Mouse (Mus musculus) kidney, adult 2 months (tissue): ENCODE measurements around the gene Dapk1. TPM values are rescaled to one million over a fixed set of nuclear protein-coding genes. Genes with fewer than 3 reads are reported as not detected.

Source experiments
- DNase-seq: peaks from one replicate; pipeline ENCODE4 v3.0.0; 2021
- H3K27ac ChIP-seq: fragments of 200-500 bp; 2 replicates; pipeline ENCODE4 v1.5.1; 2012; ENCODE audit warnings: low read depth, low read length, control low read depth, inconsistent platforms; ENCODE audit not compliant: insufficient read depth
- H3K27me3 ChIP-seq: fragments of 200-500 bp; replicated peaks from 2 replicates; pipeline ENCODE4 v1.6.1; 2012; ENCODE audit warnings: mild to moderate bottlenecking, moderate library complexity, low read length, inconsistent platforms; ENCODE audit not compliant: control insufficient read depth, insufficient read depth
- H3K36me3 ChIP-seq: fragments of 200-500 bp; 2 replicates; pipeline ENCODE4 v1.6.1; 2012; ENCODE audit warnings: mild to moderate bottlenecking, moderate library complexity, low read length, inconsistent platforms; ENCODE audit not compliant: control insufficient read depth, insufficient read depth
- H3K4me1 ChIP-seq: fragments of 200-500 bp; 2 replicates; pipeline ENCODE4 v1.6.1; 2011; ENCODE audit warnings: low read length; ENCODE audit not compliant: control insufficient read depth, insufficient read depth
- H3K4me3 ChIP-seq: fragments of 200-500 bp; 2 replicates; pipeline ENCODE4 v1.5.1; 2011; ENCODE audit warnings: mild to moderate bottlenecking, low read depth, low read length, control low read depth; ENCODE audit not compliant: insufficient read depth
- CTCF ChIP-seq: fragments of 200-500 bp; conservative IDR thresholded peaks from 2 replicates; pipeline ENCODE4 v1.5.1; 2011; ENCODE audit warnings: low read depth, mild to moderate bottlenecking, control low read depth, low read length, moderate library complexity, mixed read lengths; ENCODE audit not compliant: insufficient read depth, insufficient read length
- POLR2A ChIP-seq: fragments of 200-500 bp; IDR thresholded peaks from one replicate; pipeline ENCODE4 v1.6.1; 2011; ENCODE audit warnings: low read depth, low read length, control low read depth
- WGBS: fragments of 180-500 bp; shearing (Covaris S2); methylation state at CpG from one replicate; pipeline ENCODE4 v1.1.7; 2018; 5-methylcytosine and 5-hydroxymethylcytosine counted together
- polyA plus RNA-seq: library from polyadenylated mRNA; depleted of rRNA; stranded (reverse); fragments of >200 nt; gene quantifications from 2 replicates; pipeline ENCODE4 v1.2.3, GENCODE M21; 2012

Dapk1 gene
- polyA plus RNA-seq, 1 experiment, result 39.5 TPM

GRCm38 (mm10) chr13:60573541-60573940 is 28.2 kb upstream of the Dapk1 start:
- Histone ChIP-seq H3K27ac (peak overlapping the region; percentile 52; the same call in 1 of the 2 replicates), H3K4me1 (peaks cover 7% of the 10 kb centered on the region; the same call in 1 of the 2 replicates), H3K4me3 (no peak overlapping the region), H3K27me3 (no peaks in the 10 kb centered on the region), H3K36me3 (no peaks in the 10 kb centered on the region)
- 41% methylated on average over 3 of the region's 3 CpGs for WGBS
- DNase-seq, result peak; percentile 59
- TF ChIP-seq CTCF (no peak), POLR2A (no peak)

GRCm38 (mm10) chr13:60573971-60574370 is 27.8 kb upstream of the Dapk1 start:
- H3K27ac ChIP-seq, result peak overlapping the region; percentile 52; the same call in 1 of the 2 replicates
- no peaks in the 10 kb centered on the region for H3K27me3 ChIP-seq
- TF ChIP-seq CTCF (no peak), POLR2A (no peak)
- DNase-seq, result peak; percentile 68
- H3K4me3 ChIP-seq, result no peak overlapping the region
- no peaks in the 10 kb centered on the region for H3K36me3 ChIP-seq
- 47% methylated on average over 8 of the region's 8 CpGs for WGBS
- peaks cover 7% of the 10 kb centered on the region; the same call in 1 of the 2 replicates for H3K4me1 ChIP-seq

GRCm38 (mm10) chr13:60578541-60578940 is 23.2 kb upstream of the Dapk1 start:
- TF ChIP-seq POLR2A (no peak), CTCF (no peak)
- DNase-seq, result peak; percentile 51
- 30% methylated on average over 3 of the region's 3 CpGs for WGBS

GRCm38 (mm10) chr13:60594866-60595265 is 6.9 kb upstream of the Dapk1 start:
- WGBS, result 73% methylated on average over 3 of the region's 3 CpGs
- Histone ChIP-seq H3K36me3 (no peaks in the 10 kb centered on the region), H3K27ac (no peak overlapping the region), H3K4me1 (no peaks in the 10 kb centered on the region), H3K4me3 (no peak overlapping the region), H3K27me3 (no peaks in the 10 kb centered on the region)
- no peak for DNase-seq
- TF ChIP-seq POLR2A (no peak), CTCF (no peak)

More at GRCm38 (mm10) chr13:60578541-60578940, 23.2 kb upstream of the Dapk1 start:
- Histone ChIP-seq H3K4me1 (peaks cover 7% of the 10 kb centered on the region; the same call in 1 of the 2 replicates), H3K36me3 (no peaks in the 10 kb centered on the region), H3K27ac (no peak overlapping the region), H3K27me3 (no peaks in the 10 kb centered on the region), H3K4me3 (no peak overlapping the region)

GRCm38 (mm10) chr13:60595519-60595918 is 6.2 kb upstream of the Dapk1 start:
- peaks cover under 1% of the 10 kb centered on the region; the same call in 1 of the 2 replicates for H3K4me1 ChIP-seq
- no peak overlapping the region for H3K4me3 ChIP-seq
- DNase-seq, result peak; percentile 66
- H3K27me3 ChIP-seq, result no peaks in the 10 kb centered on the region
- 75% methylated on average over 6 of the region's 6 CpGs for WGBS
- H3K36me3 ChIP-seq, result no peaks in the 10 kb centered on the region
- TF ChIP-seq POLR2A (no peak), CTCF (no peak)
- no peak overlapping the region for H3K27ac ChIP-seq

- Histone ChIP-seq H3K27me3 (no peaks in the 10 kb centered on the region), H3K27ac (peak overlapping the region; percentile 56), H3K4me1 (peaks cover 10% of the 10 kb centered on the region), H3K36me3 (no peaks in the 10 kb centered on the region), H3K4me3 (peak overlapping the region; percentile 69)
- TF ChIP-seq POLR2A, result no peak
- DNase-seq, result peak; percentile 37
- 10% methylated on average over 34 of the region's 34 CpGs for WGBS
These were observed 887 bp downstream of the Dapk1 start for GRCm38 (mm10) chr13:60602416-60603251.

- Histone ChIP-seq H3K27me3 (no peaks in the 10 kb centered on the region), H3K4me1 (peaks cover 15% of the 10 kb centered on the region), H3K4me3 (peak overlapping the region; percentile 69), H3K36me3 (no peaks in the 10 kb centered on the region), H3K27ac (no peak overlapping the region; the same call in 1 of the 2 replicates)
- no peak for DNase-seq
- 36% methylated on average over 5 of the region's 5 CpGs for WGBS
- TF ChIP-seq POLR2A, result no peak
- no peak for TF ChIP-seq CTCF
These were observed 1.5 kb downstream of the Dapk1 start for GRCm38 (mm10) chr13:60603252-60603562.
